Mouse (Mus musculus) layer of hippocampus, postnatal 10 days (tissue): ENCODE data around the gene Hoxb5. TPM values are rescaled to one million over a fixed set of nuclear protein-coding genes. Genes with fewer than 3 reads are reported as not detected.

Source experiments
- DNase-seq, 2 experiments: peaks; one replicate each; pipeline ENCODE4 v3.0.0; 2021; ENCODE audit warnings: low spot score in 2 of 2
- total RNA-seq, 2 experiments: library from RNA; stranded (reverse); gene quantifications; 2 replicates each; pipeline ENCODE4 v1.2.3; 2021

Gene Hoxb5
- total RNA-seq, 2 experiments from 2014 or later, result not detected

- DNase-seq, result no peak
Observed at GRCm38 (mm10) chr11:96316696-96317607, 13.8 kb downstream of the Hoxb5 start.

GRCm38 (mm10) chr11:96317608-96318367, 14.7 kb downstream of the Hoxb5 start, which contains the start of gene Hoxb4:
Hoxb4 (plus strand) TSS chr11:96318267.
- DNase-seq, result no peak

- DNase-seq, result no peak
Observed at GRCm38 (mm10) chr11:96318368-96319070, 15.4 kb downstream of the Hoxb5 start.

- DNase-seq, result no peak
Observed at GRCm38 (mm10) chr11:96319071-96319902, 16.2 kb downstream of the Hoxb5 start.

GRCm38 (mm10) chr11:96319910-96320309, 16.8 kb downstream of the Hoxb5 start:
- no peak for DNase-seq

- DNase-seq, result no peak
Observed at GRCm38 (mm10) chr11:96320688-96321087, 17.6 kb downstream of the Hoxb5 start.

- no peak for DNase-seq
Observed at GRCm38 (mm10) chr11:96321846-96322245, 18.7 kb downstream of the Hoxb5 start.

- DNase-seq, result no peak
Observed at GRCm38 (mm10) chr11:96322738-96323137, 19.6 kb downstream of the Hoxb5 start.

GRCm38 (mm10) chr11:96323154-96323553, 20.0 kb downstream of the Hoxb5 start, which contains the start of gene Hoxb3:
Hoxb3 (plus strand) TSS chr11:96323326.
- no peak for DNase-seq

- no peak for DNase-seq
Observed at GRCm38 (mm10) chr11:96324125-96324524, 21.0 kb downstream of the Hoxb5 start.

- no peak for DNase-seq
Observed at GRCm38 (mm10) chr11:96324965-96325364, 21.8 kb downstream of the Hoxb5 start.

GRCm38 (mm10) chr11:96325747-96326212, 22.6 kb downstream of the Hoxb5 start:
- no peak for DNase-seq

GRCm38 (mm10) chr11:96326705-96327104, 23.6 kb downstream of the Hoxb5 start:
- DNase-seq, result no peak

- no peak for DNase-seq
Observed at GRCm38 (mm10) chr11:96327122-96327521, 24.0 kb downstream of the Hoxb5 start.

- no peak for DNase-seq
Observed at GRCm38 (mm10) chr11:96327750-96328149, 24.6 kb downstream of the Hoxb5 start.

- DNase-seq, result no peak
Observed at GRCm38 (mm10) chr11:96328605-96329004, 25.5 kb downstream of the Hoxb5 start.

- DNase-seq, result no peak
Observed at GRCm38 (mm10) chr11:96332105-96332504, 29.0 kb downstream of the Hoxb5 start.

- DNase-seq, result no peak
Observed at GRCm38 (mm10) chr11:96332618-96333032, 29.5 kb downstream of the Hoxb5 start.

- no peak for DNase-seq
Observed at GRCm38 (mm10) chr11:96333241-96334001, 30.3 kb downstream of the Hoxb5 start.

- DNase-seq, result no peak
Observed at GRCm38 (mm10) chr11:96334002-96334364, 30.8 kb downstream of the Hoxb5 start.
